Mouse (Mus musculus) liver, embryonic 11.5 days (tissue): Measurements from ENCODE around the gene M6pr. TPM values are rescaled to one million over a fixed set of nuclear protein-coding genes. Genes with fewer than 3 reads are reported as not detected.

Source experiments
- ATAC-seq: fragments of 200-750 bp; cut with Nextera tagmentation; replicated peaks from 2 replicates; pipeline ENCODE4 v1.8.0; 2017; ENCODE audit warnings: moderate number of reproducible peaks, mild to moderate bottlenecking, moderate TSS enrichment, moderate library complexity; ENCODE audit not compliant: low FRiP score
- DNase-seq: peaks from one replicate; pipeline ENCODE4 v3.0.0-alpha.2; 2017; ENCODE audit warnings: low spot score
- H3K27ac ChIP-seq: fragments of 300-500 bp; sonication (generic); 2 replicates; pipeline ENCODE4 v1.5.1; 2014; ENCODE audit warnings: mild to moderate bottlenecking, low read depth, low read length, control low read depth
- H3K27me3 ChIP-seq: fragments of 300-500 bp; sonication (generic); replicated peaks from 2 replicates; pipeline ENCODE4 v1.6.1; 2014; ENCODE audit warnings: low read length, mixed read lengths; ENCODE audit not compliant: control insufficient read depth, insufficient read depth
- H3K36me3 ChIP-seq: fragments of 300-500 bp; sonication (generic); 2 replicates; pipeline ENCODE4 v1.6.1; 2014; ENCODE audit warnings: mild to moderate bottlenecking, low read length, moderate library complexity, mixed read lengths; ENCODE audit not compliant: control insufficient read depth, insufficient read depth
- H3K4me1 ChIP-seq: fragments of 300-500 bp; sonication (generic); replicated peaks from 2 replicates; pipeline ENCODE4 v1.6.1; 2014; ENCODE audit warnings: low read length, mixed read lengths; ENCODE audit not compliant: control insufficient read depth, insufficient read depth
- H3K4me2 ChIP-seq: fragments of 300-500 bp; sonication (generic); 2 replicates; pipeline ENCODE4 v1.6.1; 2014; ENCODE audit warnings: mild to moderate bottlenecking, control low read depth, moderate library complexity
- H3K4me3 ChIP-seq: fragments of 300-500 bp; sonication (generic); 2 replicates; pipeline ENCODE4 v1.5.1; 2014; ENCODE audit warnings: low read depth, low read length, control low read depth
- H3K9ac ChIP-seq: fragments of 300-500 bp; sonication (generic); 2 replicates; pipeline ENCODE4 v1.6.1; 2014; ENCODE audit warnings: low read depth, low read length, control low read depth
- H3K9me3 ChIP-seq: fragments of 300-500 bp; sonication (generic); 2 replicates; pipeline ENCODE4 v1.6.1; 2016; ENCODE audit warnings: low read length, inconsistent platforms, mixed read lengths; ENCODE audit not compliant: control insufficient read depth
- WGBS: fragments of 180-500 bp; shearing (Covaris S2); extraction: QIAGEN DNeasy Blood & Tissue Kit; methylation state at CpG from one replicate; pipeline ENCODE4 v1.1.7; 2014; 5-methylcytosine and 5-hydroxymethylcytosine counted together
- polyA plus RNA-seq: library from polyadenylated mRNA; unstranded; fragments of >200 nt; fragmentation: Nextera tagmentation; extraction: Ambion mirVana; gene quantifications from 2 replicates; pipeline ENCODE4 v1.2.1, GENCODE M21; 2014

The M6pr gene
- polyA plus RNA-seq, 1 experiment from 2014 or later = 154 TPM

GRCm38 (mm10) chr6:122284304-122284703 lies 24.2 kb upstream of the M6pr start:
- no peak overlapping the region for H3K9ac ChIP-seq
- H3K9me3 ChIP-seq = no peaks in the 10 kb centered on the region
- no peak overlapping the region for H3K27ac ChIP-seq
- H3K4me3 ChIP-seq = no peak overlapping the region
- H3K36me3 ChIP-seq = no peaks in the 10 kb centered on the region
- DNase-seq (no peak), ATAC-seq (peak; percentile 61)
- 64% methylated on average over 4 of the region's 4 CpGs for WGBS
- H3K4me2 ChIP-seq = no peak overlapping the region
- H3K4me1 ChIP-seq = no peaks in the 10 kb centered on the region
- H3K27me3 ChIP-seq = no peaks in the 10 kb centered on the region

GRCm38 (mm10) chr6:122284823-122285222 lies 23.7 kb upstream of the M6pr start:
- Histone ChIP-seq H3K4me1 (no peaks in the 10 kb centered on the region), H3K36me3 (no peaks in the 10 kb centered on the region), H3K4me2 (no peak overlapping the region), H3K9ac (no peak overlapping the region), H3K27me3 (no peaks in the 10 kb centered on the region), H3K9me3 (no peaks in the 10 kb centered on the region), H3K27ac (no peak overlapping the region), H3K4me3 (no peak overlapping the region)
- 47% methylated on average over 1 of the region's 1 CpGs for WGBS
- DNase-seq = no peak
- no peak for ATAC-seq

GRCm38 (mm10) chr6:122288263-122288662 lies 20.3 kb upstream of the M6pr start:
- Histone ChIP-seq H3K9ac (no peak overlapping the region), H3K27me3 (no peaks in the 10 kb centered on the region), H3K27ac (no peak overlapping the region), H3K4me1 (no peaks in the 10 kb centered on the region), H3K36me3 (no peaks in the 10 kb centered on the region), H3K9me3 (no peaks in the 10 kb centered on the region), H3K4me2 (no peak overlapping the region), H3K4me3 (no peak overlapping the region)
- 72% methylated on average over 1 of the region's 1 CpGs for WGBS
- DNase-seq (no peak), ATAC-seq (no peak)

- no peak for ATAC-seq
- H3K4me2 ChIP-seq = no peak overlapping the region
- no peaks in the 10 kb centered on the region for H3K4me1 ChIP-seq
- H3K4me3 ChIP-seq = no peak overlapping the region
- H3K9ac ChIP-seq = no peak overlapping the region
- H3K36me3 ChIP-seq = no peaks in the 10 kb centered on the region
- H3K9me3 ChIP-seq = no peaks in the 10 kb centered on the region
- 71% methylated on average over 1 of the region's 1 CpGs for WGBS
- H3K27me3 ChIP-seq = no peaks in the 10 kb centered on the region
- H3K27ac ChIP-seq = no peak overlapping the region
- no peak for DNase-seq
These were observed 19.2 kb upstream of the M6pr start for GRCm38 (mm10) chr6:122289313-122289712.

GRCm38 (mm10) chr6:122290253-122290652 lies 18.3 kb upstream of the M6pr start:
- no peak overlapping the region for H3K9ac ChIP-seq
- H3K36me3 ChIP-seq = no peaks in the 10 kb centered on the region
- no peak overlapping the region for H3K4me3 ChIP-seq
- no peaks in the 10 kb centered on the region for H3K4me1 ChIP-seq
- H3K27me3 ChIP-seq = no peaks in the 10 kb centered on the region
- no peak overlapping the region for H3K4me2 ChIP-seq
- DNase-seq = no peak
- no peaks in the 10 kb centered on the region for H3K9me3 ChIP-seq
- 43% methylated on average over 3 of the region's 3 CpGs for WGBS
- H3K27ac ChIP-seq = no peak overlapping the region
- no peak for ATAC-seq

GRCm38 (mm10) chr6:122291264-122291663 lies 17.3 kb upstream of the M6pr start:
- H3K27me3 ChIP-seq = no peaks in the 10 kb centered on the region
- WGBS = 83% methylated on average over 2 of the region's 2 CpGs
- H3K36me3 ChIP-seq = no peaks in the 10 kb centered on the region
- H3K4me2 ChIP-seq = no peak overlapping the region
- DNase-seq (no peak), ATAC-seq (no peak)
- no peaks in the 10 kb centered on the region for H3K4me1 ChIP-seq
- H3K9me3 ChIP-seq = no peaks in the 10 kb centered on the region
- H3K4me3 ChIP-seq = no peak overlapping the region
- H3K9ac ChIP-seq = no peak overlapping the region
- no peak overlapping the region for H3K27ac ChIP-seq

- WGBS = 76% methylated on average over 3 of the region's 3 CpGs
- no peak for ATAC-seq
These were observed 16.8 kb upstream of the M6pr start for GRCm38 (mm10) chr6:122291735-122292134.

GRCm38 (mm10) chr6:122292184-122292583 lies 16.3 kb upstream of the M6pr start:
- Histone ChIP-seq H3K4me2 (no peak overlapping the region), H3K4me3 (no peak overlapping the region), H3K36me3 (no peaks in the 10 kb centered on the region), H3K27ac (no peak overlapping the region), H3K27me3 (no peaks in the 10 kb centered on the region), H3K9ac (no peak overlapping the region), H3K4me1 (peaks cover 3% of the 10 kb centered on the region; the same call in 1 of the 2 replicates), H3K9me3 (no peaks in the 10 kb centered on the region)
- ATAC-seq (no peak), DNase-seq (no peak)
- 60% methylated on average over 2 of the region's 2 CpGs for WGBS

More at GRCm38 (mm10) chr6:122291735-122292134, 16.8 kb upstream of the M6pr start:
- no peaks in the 10 kb centered on the region for H3K9me3 ChIP-seq
- no peaks in the 10 kb centered on the region for H3K27me3 ChIP-seq
- H3K9ac ChIP-seq = no peak overlapping the region
- no peak overlapping the region for H3K4me3 ChIP-seq
- no peaks in the 10 kb centered on the region for H3K4me1 ChIP-seq
- DNase-seq = no peak
- H3K36me3 ChIP-seq = no peaks in the 10 kb centered on the region
- no peak overlapping the region for H3K27ac ChIP-seq
- no peak overlapping the region for H3K4me2 ChIP-seq

- Histone ChIP-seq H3K27ac (no peak overlapping the region), H3K4me1 (peaks cover 3% of the 10 kb centered on the region; the same call in 1 of the 2 replicates), H3K4me2 (no peak overlapping the region), H3K4me3 (no peak overlapping the region), H3K36me3 (no peaks in the 10 kb centered on the region), H3K27me3 (no peaks in the 10 kb centered on the region), H3K9ac (no peak overlapping the region), H3K9me3 (no peaks in the 10 kb centered on the region)
- DNase-seq = no peak
- 87% methylated on average over 8 of the region's 8 CpGs for WGBS
- ATAC-seq = no peak
These were observed 15.4 kb upstream of the M6pr start for GRCm38 (mm10) chr6:122293121-122293520.
